Mouse (Mus musculus): ENCODE measurements at regions not wholly inside any gene's neighbourhood (a gene's known extent, or its start where the extent isn't known, plus 50 kb on each side); places are given as distances from the start of the nearest gene placed in this dataset.

- Histone ChIP-seq H3K4me2 (replicated peaks) (peak overlapping the region; percentile 5; the same call in 1 of the 2 replicates), H3K27ac (replicated peaks) (no peak overlapping the region), H3K4me3 (no peak overlapping the region), H3K9me3 (no peaks in the 10 kb centered on the region), H3K27me3 (no peaks in the 10 kb centered on the region), H3K9ac (replicated peaks) (no peak overlapping the region), H3K4me1 (peaks cover 14% of the 10 kb centered on the region), H3K36me3 (no peaks in the 10 kb centered on the region)
- 0 out of 2 replicates have a peak, but pooled peaks have one; percentile 26 for ATAC-seq (replicated peaks)
- WGBS: 38% methylated on average over 18 of the region's 18 CpGs
Observed at GRCm38 (mm10) chr9:116383411-116384101, 208.4 kb upstream of the Tgfbr2 start.

- WGBS: 19% methylated on average over 1 of the region's 1 CpGs
- Histone ChIP-seq H3K9ac (replicated peaks) (no peak overlapping the region), H3K9me3 (no peaks in the 10 kb centered on the region), H3K4me3 (no peak overlapping the region), H3K27me3 (no peaks in the 10 kb centered on the region), H3K36me3 (no peaks in the 10 kb centered on the region), H3K27ac (replicated peaks) (no peak overlapping the region), H3K4me2 (replicated peaks) (no peak overlapping the region), H3K4me1 (peaks cover 11% of the 10 kb centered on the region)
- ATAC-seq (replicated peaks): no peak
Observed at GRCm38 (mm10) chr9:116377706-116378105, 202.5 kb upstream of the Tgfbr2 start.

- Histone ChIP-seq H3K4me3 (no peak overlapping the region), H3K9me3 (no peaks in the 10 kb centered on the region), H3K27ac (replicated peaks) (peak overlapping the region; percentile 48), H3K4me1 (peaks cover 11% of the 10 kb centered on the region), H3K27me3 (no peaks in the 10 kb centered on the region), H3K9ac (replicated peaks) (no peak overlapping the region), H3K36me3 (no peaks in the 10 kb centered on the region), H3K4me2 (replicated peaks) (no peak overlapping the region)
- ATAC-seq (replicated peaks): peak; percentile 89
- 38% methylated on average over 12 of the region's 12 CpGs for whole genome bisulfite sequencing
Observed at GRCm38 (mm10) chr9:116375658-116376357, 200.6 kb upstream of the Tgfbr2 start.

GRCm38 (mm10) chr9:116374343-116374742 is 199.2 kb upstream of the Tgfbr2 start:
- Histone ChIP-seq H3K9me3 (no peaks in the 10 kb centered on the region), H3K4me1 (peaks cover 11% of the 10 kb centered on the region), H3K9ac (replicated peaks) (no peak overlapping the region), H3K4me3 (no peak overlapping the region), H3K27ac (replicated peaks) (no peak overlapping the region), H3K36me3 (no peaks in the 10 kb centered on the region), H3K27me3 (no peaks in the 10 kb centered on the region), H3K4me2 (replicated peaks) (no peak overlapping the region)
- 90% methylated on average over 4 of the region's 4 CpGs for WGBS
- ATAC-seq (replicated peaks): no peak

- Histone ChIP-seq H3K9ac (replicated peaks) (no peak overlapping the region), H3K27ac (replicated peaks) (no peak overlapping the region), H3K9me3 (no peaks in the 10 kb centered on the region), H3K27me3 (no peaks in the 10 kb centered on the region), H3K4me3 (no peak overlapping the region), H3K4me2 (replicated peaks) (no peak overlapping the region), H3K4me1 (peaks cover 11% of the 10 kb centered on the region), H3K36me3 (no peaks in the 10 kb centered on the region)
- no peak for ATAC-seq (replicated peaks)
- 58% methylated on average over 3 of the region's 3 CpGs for WGBS
Observed at GRCm38 (mm10) chr9:116373396-116373795, 198.2 kb upstream of the Tgfbr2 start.

- no peak overlapping the region for H3K9ac ChIP-seq (replicated peaks)
- no peak overlapping the region for H3K27ac ChIP-seq (replicated peaks)
- no peaks in the 10 kb centered on the region for H3K4me1 ChIP-seq
- no peaks in the 10 kb centered on the region for H3K36me3 ChIP-seq
- no peaks in the 10 kb centered on the region for H3K9me3 ChIP-seq
- H3K4me3 ChIP-seq: no peak overlapping the region
- no peaks in the 10 kb centered on the region for H3K27me3 ChIP-seq
- H3K4me2 ChIP-seq (replicated peaks): no peak overlapping the region
- no peak for ATAC-seq (replicated peaks)
Observed at GRCm38 (mm10) chr9:116369059-116369718, 194.0 kb upstream of the Tgfbr2 start.

GRCm38 (mm10) chr9:116366713-116367112 is 191.6 kb upstream of the Tgfbr2 start:
- Histone ChIP-seq H3K9ac (replicated peaks) (no peak overlapping the region), H3K9me3 (no peaks in the 10 kb centered on the region), H3K4me3 (no peak overlapping the region), H3K36me3 (no peaks in the 10 kb centered on the region), H3K4me1 (no peaks in the 10 kb centered on the region), H3K4me2 (replicated peaks) (no peak overlapping the region), H3K27me3 (no peaks in the 10 kb centered on the region), H3K27ac (replicated peaks) (no peak overlapping the region)
- ATAC-seq (replicated peaks): no peak
- 92% methylated on average over 7 of the region's 7 CpGs for WGBS

- ATAC-seq (replicated peaks): no peak
- H3K9ac ChIP-seq (replicated peaks): no peak overlapping the region
- no peaks in the 10 kb centered on the region for H3K36me3 ChIP-seq
- 88% methylated on average over 9 of the region's 9 CpGs for whole genome bisulfite sequencing
- no peaks in the 10 kb centered on the region for H3K4me1 ChIP-seq
- no peaks in the 10 kb centered on the region for H3K27me3 ChIP-seq
- no peak overlapping the region for H3K4me2 ChIP-seq (replicated peaks)
- H3K27ac ChIP-seq (replicated peaks): no peak overlapping the region
- H3K9me3 ChIP-seq: no peaks in the 10 kb centered on the region
- no peak overlapping the region for H3K4me3 ChIP-seq
Observed at GRCm38 (mm10) chr9:116366193-116366592, 191.0 kb upstream of the Tgfbr2 start.

- H3K36me3 ChIP-seq: no peaks in the 10 kb centered on the region
- H3K27ac ChIP-seq (replicated peaks): no peak overlapping the region
- H3K27me3 ChIP-seq: no peaks in the 10 kb centered on the region
- no peak overlapping the region for H3K4me3 ChIP-seq
- ATAC-seq (replicated peaks): no peak
- no peak overlapping the region for H3K4me2 ChIP-seq (replicated peaks)
- no peak overlapping the region for H3K9ac ChIP-seq (replicated peaks)
- no peaks in the 10 kb centered on the region for H3K9me3 ChIP-seq
- 75% methylated on average over 3 of the region's 3 CpGs for WGBS
- H3K4me1 ChIP-seq: no peaks in the 10 kb centered on the region
Observed at GRCm38 (mm10) chr9:116365701-116366100, 190.5 kb upstream of the Tgfbr2 start.

- Histone ChIP-seq H3K4me2 (replicated peaks) (no peak overlapping the region), H3K27ac (replicated peaks) (no peak overlapping the region), H3K9ac (replicated peaks) (no peak overlapping the region), H3K9me3 (no peaks in the 10 kb centered on the region), H3K4me3 (no peak overlapping the region), H3K36me3 (no peaks in the 10 kb centered on the region), H3K4me1 (no peaks in the 10 kb centered on the region), H3K27me3 (no peaks in the 10 kb centered on the region)
- no peak for ATAC-seq (replicated peaks)
- 68% methylated on average over 12 of the region's 12 CpGs for WGBS
Observed at GRCm38 (mm10) chr9:116365016-116365685, 190.0 kb upstream of the Tgfbr2 start.

GRCm38 (mm10) chr9:116361092-116361491 is 185.9 kb upstream of the Tgfbr2 start:
- Histone ChIP-seq H3K36me3 (no peaks in the 10 kb centered on the region), H3K27ac (replicated peaks) (no peak overlapping the region), H3K4me3 (no peak overlapping the region), H3K4me1 (no peaks in the 10 kb centered on the region), H3K9me3 (no peaks in the 10 kb centered on the region), H3K9ac (replicated peaks) (no peak overlapping the region), H3K27me3 (no peaks in the 10 kb centered on the region), H3K4me2 (replicated peaks) (no peak overlapping the region)
- 89% methylated on average over 3 of the region's 3 CpGs for WGBS
- no peak for ATAC-seq (replicated peaks)

All from forebrain, embryonic 15.5 days (tissue).